Mouse (Mus musculus): ENCODE measurements around the gene Pacs1.

- TF ChIP-seq CTCF (IDR thresholded peaks at IDR 0.05; ENCODE audit: low read depth, low read length) (no peak), TAL1 (conservative IDR thresholded peaks at IDR 0.05; ENCODE audit: low read depth, low read length) (no peak), GATA1 (IDR thresholded peaks at IDR 0.05; ENCODE audit: borderline replicate concordance, low read length) (no peak)
Measured at GRCm38 (mm10) chr19:5220389-5220788, 52.5 kb downstream of the Pacs1 start.

Measured in G1E (cell line).